Mouse (Mus musculus): ENCODE data around the gene Pibf1. TPM values are rescaled to one million over a fixed set of nuclear protein-coding genes. Genes with fewer than 3 reads are reported as not detected.

Pibf1 gene
- polyA plus RNA-seq, 1 experiment from 2014 or later = 26.3 TPM

DNA sequence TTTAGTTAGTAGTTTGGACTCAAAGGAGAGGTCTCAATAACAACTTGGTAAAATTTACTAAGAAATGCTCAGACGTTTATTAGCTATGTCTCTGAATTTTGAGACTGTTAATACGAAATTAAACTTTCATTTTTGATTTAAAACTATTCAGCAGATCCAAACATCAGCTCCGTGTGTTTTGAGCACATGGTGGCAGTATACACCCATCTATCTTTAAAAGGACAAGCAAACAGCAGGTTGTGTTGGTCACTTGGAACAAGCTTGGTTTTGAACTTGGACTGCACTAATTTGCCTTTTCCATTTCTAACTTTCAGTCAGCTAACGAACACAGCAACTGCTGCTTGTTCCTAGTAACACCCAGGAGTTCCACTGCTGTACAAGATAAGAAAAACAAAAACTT is 18.4 kb downstream of the Pibf1 start:
- WGBS = 89% methylated on average over 4 of the region's 4 CpGs
- Histone ChIP-seq H3K4me1 (no peaks in the 10 kb centered on the region), H3K27me3 (no peaks in the 10 kb centered on the region), H3K9ac (replicated peaks) (no peak overlapping the region), H3K27ac (replicated peaks) (no peak overlapping the region), H3K36me3 (peaks cover 39% of the 10 kb centered on the region), H3K4me3 (no peak overlapping the region), H3K9me3 (no peaks in the 10 kb centered on the region), H3K4me2 (replicated peaks) (no peak overlapping the region)
- ATAC-seq (ENCODE audit: low FRiP score, low read depth) = no peak

DNA sequence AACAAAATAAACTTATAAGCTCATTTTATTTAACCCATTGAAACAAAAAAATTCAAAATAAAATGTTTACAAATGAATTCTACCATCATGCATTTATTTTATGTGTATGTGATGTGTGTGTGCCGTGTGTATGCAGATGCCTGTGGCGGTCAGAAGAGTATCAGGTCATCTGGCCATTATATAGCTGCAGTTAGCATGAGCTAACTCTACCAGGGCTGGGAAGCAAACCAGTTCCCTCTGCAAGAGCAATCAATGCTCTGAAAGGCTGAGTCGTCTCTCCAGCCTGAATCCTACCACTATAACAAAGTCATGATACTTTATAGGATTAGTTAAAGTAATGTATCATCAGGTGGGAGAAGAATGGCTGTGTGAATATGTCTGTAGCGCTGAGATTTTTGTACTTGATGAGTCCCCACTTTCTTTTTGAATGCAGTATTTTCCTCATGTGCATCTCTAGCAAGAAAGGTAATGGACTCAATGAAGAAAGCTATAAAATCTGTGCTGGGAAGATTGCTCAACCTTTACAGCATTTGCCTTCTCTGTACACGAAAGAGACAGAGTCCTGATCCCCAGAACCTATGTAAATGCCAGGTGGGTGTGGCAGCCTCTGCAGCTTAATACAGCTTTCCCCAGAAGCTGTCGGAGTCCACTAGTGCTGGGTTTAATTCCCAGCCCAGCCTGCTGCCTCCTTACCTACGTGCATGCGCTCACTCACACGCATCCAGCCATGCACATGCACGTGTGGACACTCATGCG is 22.5 kb downstream of the Pibf1 start:
- no peaks in the 10 kb centered on the region for H3K4me1 ChIP-seq
- no peak overlapping the region for H3K4me3 ChIP-seq
- H3K9ac ChIP-seq (replicated peaks) = no peak overlapping the region
- no peak overlapping the region for H3K4me2 ChIP-seq (replicated peaks)
- no peak overlapping the region for H3K27ac ChIP-seq (replicated peaks)
- H3K9me3 ChIP-seq = no peaks in the 10 kb centered on the region
- H3K36me3 ChIP-seq = peaks cover 18% of the 10 kb centered on the region
- H3K27me3 ChIP-seq = no peaks in the 10 kb centered on the region
- no peak for ATAC-seq (ENCODE audit: low FRiP score, low read depth)
- WGBS = 91% methylated on average over 11 of the region's 11 CpGs

DNA sequence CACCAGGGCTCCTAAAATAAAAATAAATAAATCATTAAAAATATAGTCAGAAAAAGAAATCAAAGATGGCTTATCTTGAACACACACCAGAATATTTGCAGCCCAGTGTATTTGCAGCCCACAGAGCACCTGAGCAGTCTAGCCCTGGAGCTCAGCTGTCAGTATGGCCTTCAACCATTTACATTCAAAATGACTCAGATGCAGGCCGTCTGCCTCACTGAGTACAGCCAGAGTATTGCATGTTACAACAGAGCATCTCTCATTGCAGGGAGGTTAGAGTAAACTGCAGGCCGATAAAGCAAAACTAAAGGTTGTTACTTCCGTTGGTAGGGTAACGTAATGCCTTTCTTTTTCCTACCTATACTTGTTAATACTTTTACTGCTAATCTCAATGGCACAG is 24.9 kb downstream of the Pibf1 start:
- Histone ChIP-seq H3K9me3 (no peaks in the 10 kb centered on the region), H3K4me3 (no peak overlapping the region), H3K4me2 (replicated peaks) (no peak overlapping the region), H3K27me3 (no peaks in the 10 kb centered on the region), H3K9ac (replicated peaks) (no peak overlapping the region), H3K36me3 (0 out of 2 replicates have a peak, but pooled peaks cover 10% of the 10 kb centered on the region), H3K27ac (replicated peaks) (no peak overlapping the region), H3K4me1 (no peaks in the 10 kb centered on the region)
- 93% methylated on average over 4 of the region's 4 CpGs for WGBS
- no peak for ATAC-seq (ENCODE audit: low FRiP score, low read depth)

DNA sequence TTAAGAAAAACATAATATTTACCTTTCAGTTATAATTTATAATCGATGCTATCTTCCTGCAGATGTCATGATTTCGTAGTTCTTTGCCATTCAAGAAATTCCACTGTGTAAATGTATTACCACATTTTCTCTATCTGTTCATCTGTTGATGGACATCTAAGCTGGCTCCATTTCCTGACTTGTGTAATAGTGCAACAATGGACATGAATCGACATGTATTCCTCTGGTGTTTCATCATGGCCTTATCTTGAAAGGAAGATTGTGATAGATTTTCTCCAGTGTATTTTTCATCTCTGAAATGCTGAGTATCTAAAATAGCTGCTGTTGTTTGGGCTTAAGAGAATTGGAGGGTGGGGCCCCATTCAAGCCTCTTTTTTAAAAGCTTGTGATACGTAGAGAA is 27.5 kb downstream of the Pibf1 start:
- Histone ChIP-seq H3K9ac (replicated peaks) (no peak overlapping the region), H3K27me3 (no peaks in the 10 kb centered on the region), H3K4me1 (no peaks in the 10 kb centered on the region), H3K4me2 (replicated peaks) (no peak overlapping the region), H3K9me3 (no peaks in the 10 kb centered on the region), H3K36me3 (0 out of 2 replicates have a peak, but pooled peaks cover 15% of the 10 kb centered on the region), H3K27ac (replicated peaks) (no peak overlapping the region), H3K4me3 (no peak overlapping the region)
- ATAC-seq (ENCODE audit: low FRiP score, low read depth) = no peak
- WGBS = 94% methylated on average over 4 of the region's 4 CpGs

DNA sequence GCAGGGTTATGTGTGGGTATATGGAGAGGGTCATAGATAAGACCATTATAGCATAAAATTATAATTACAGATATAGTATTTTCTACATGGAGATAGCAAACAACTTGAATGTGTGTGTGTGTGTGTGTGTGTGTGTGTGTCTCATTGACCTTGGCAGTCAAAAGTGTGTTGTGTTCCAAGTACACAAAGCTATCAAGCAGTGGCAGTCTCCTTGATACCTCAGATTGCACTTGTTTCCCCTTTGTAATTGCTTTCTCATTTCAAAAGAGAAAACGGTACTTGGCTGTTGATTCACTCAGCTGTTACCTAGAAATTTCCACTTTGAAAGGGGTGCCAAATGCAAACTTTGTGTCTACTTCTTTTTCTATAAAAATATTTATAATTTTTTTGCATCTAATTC is 28.3 kb downstream of the Pibf1 start:
- Histone ChIP-seq H3K9ac (replicated peaks) (no peak overlapping the region), H3K4me3 (no peak overlapping the region), H3K9me3 (no peaks in the 10 kb centered on the region), H3K27me3 (no peaks in the 10 kb centered on the region), H3K27ac (replicated peaks) (no peak overlapping the region), H3K36me3 (0 out of 2 replicates have a peak, but pooled peaks cover 10% of the 10 kb centered on the region), H3K4me2 (replicated peaks) (no peak overlapping the region), H3K4me1 (no peaks in the 10 kb centered on the region)
- WGBS = 72% methylated on average over 1 of the region's 1 CpGs
- ATAC-seq (ENCODE audit: low FRiP score, low read depth) = no peak

DNA sequence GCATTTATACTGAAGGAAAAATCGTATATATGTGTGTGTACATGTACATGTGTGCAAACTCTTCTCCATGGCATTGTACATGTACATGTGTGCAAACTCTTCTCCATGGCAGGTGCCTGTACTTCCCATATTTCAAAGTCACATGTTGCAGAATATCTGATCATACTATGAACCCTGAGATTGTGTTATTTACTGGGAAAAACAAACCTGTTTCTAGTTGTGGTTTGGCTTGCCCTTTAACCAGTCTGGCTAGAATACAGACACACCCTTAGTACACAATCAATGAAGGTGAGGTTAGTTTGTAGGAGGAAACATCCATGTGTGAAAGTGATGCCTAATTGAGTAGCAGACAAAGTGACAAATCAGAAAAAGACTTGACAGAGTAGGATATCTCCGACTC is 29.8 kb downstream of the Pibf1 start:
- H3K9me3 ChIP-seq = no peaks in the 10 kb centered on the region
- 93% methylated on average over 2 of the region's 2 CpGs for WGBS
- H3K27ac ChIP-seq (replicated peaks) = no peak overlapping the region
- H3K4me2 ChIP-seq (replicated peaks) = no peak overlapping the region
- no peaks in the 10 kb centered on the region for H3K27me3 ChIP-seq
- no peak overlapping the region for H3K9ac ChIP-seq (replicated peaks)
- no peaks in the 10 kb centered on the region for H3K4me1 ChIP-seq
- H3K36me3 ChIP-seq = 0 out of 2 replicates have a peak, but pooled peaks cover 10% of the 10 kb centered on the region
- ATAC-seq (ENCODE audit: low FRiP score, low read depth) = no peak
- no peak overlapping the region for H3K4me3 ChIP-seq

DNA sequence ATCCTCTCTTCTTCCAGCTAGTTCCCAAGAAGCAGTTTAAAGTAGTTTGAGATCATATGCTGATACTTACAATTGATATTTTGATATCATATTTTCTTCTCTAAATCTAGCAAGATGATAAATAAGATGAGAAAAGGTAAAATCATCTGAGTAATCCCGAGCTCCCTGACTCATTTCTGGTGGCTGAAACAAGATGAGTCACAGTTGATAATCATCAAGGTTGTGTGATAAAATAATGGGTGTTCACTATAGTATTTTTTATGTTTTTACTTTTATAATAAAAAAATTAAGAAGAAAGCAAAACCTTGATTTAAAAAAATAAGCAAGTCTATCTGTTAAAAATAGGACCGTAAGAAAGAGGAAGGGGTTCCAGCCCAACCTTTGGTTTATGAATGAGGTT is 34.8 kb downstream of the Pibf1 start:
- ATAC-seq (ENCODE audit: low FRiP score, low read depth) = no peak
- H3K27me3 ChIP-seq = no peaks in the 10 kb centered on the region
- no peaks in the 10 kb centered on the region for H3K9me3 ChIP-seq
- no peak overlapping the region for H3K9ac ChIP-seq (replicated peaks)
- no peak overlapping the region for H3K27ac ChIP-seq (replicated peaks)
- WGBS = 96% methylated on average over 2 of the region's 2 CpGs
- no peak overlapping the region for H3K4me2 ChIP-seq (replicated peaks)
- peaks cover 25% of the 10 kb centered on the region; the same call in 1 of the 2 replicates for H3K36me3 ChIP-seq
- no peak overlapping the region for H3K4me3 ChIP-seq
- no peaks in the 10 kb centered on the region for H3K4me1 ChIP-seq

DNA sequence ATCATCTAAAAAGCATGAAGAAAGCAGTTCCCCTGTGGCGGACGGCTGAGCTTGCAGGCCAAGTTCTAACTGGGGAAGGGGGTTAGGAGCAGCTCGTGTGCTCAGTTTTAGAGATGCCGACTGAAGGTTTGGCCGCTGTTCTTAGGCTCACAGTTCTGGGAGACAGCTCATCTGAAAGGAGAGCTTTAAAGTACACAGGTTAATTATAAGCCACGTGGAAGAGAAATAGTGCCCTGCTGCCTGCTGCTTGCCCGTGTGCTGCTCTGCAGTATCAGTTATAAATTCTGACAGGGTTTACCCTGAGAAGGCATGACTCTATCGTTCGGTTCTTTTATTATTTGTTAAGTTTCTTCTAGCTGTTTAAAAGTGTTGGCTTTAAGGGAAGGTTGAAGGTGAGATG is 36.5 kb downstream of the Pibf1 start:
- H3K27ac ChIP-seq (replicated peaks) = no peak overlapping the region
- H3K4me1 ChIP-seq = no peaks in the 10 kb centered on the region
- no peaks in the 10 kb centered on the region for H3K9me3 ChIP-seq
- H3K4me2 ChIP-seq (replicated peaks) = no peak overlapping the region
- H3K4me3 ChIP-seq = no peak overlapping the region
- no peak overlapping the region for H3K9ac ChIP-seq (replicated peaks)
- 93% methylated on average over 9 of the region's 9 CpGs for WGBS
- ATAC-seq (ENCODE audit: low FRiP score, low read depth) = no peak
- peaks cover 25% of the 10 kb centered on the region; the same call in 1 of the 2 replicates for H3K36me3 ChIP-seq
- no peaks in the 10 kb centered on the region for H3K27me3 ChIP-seq

DNA sequence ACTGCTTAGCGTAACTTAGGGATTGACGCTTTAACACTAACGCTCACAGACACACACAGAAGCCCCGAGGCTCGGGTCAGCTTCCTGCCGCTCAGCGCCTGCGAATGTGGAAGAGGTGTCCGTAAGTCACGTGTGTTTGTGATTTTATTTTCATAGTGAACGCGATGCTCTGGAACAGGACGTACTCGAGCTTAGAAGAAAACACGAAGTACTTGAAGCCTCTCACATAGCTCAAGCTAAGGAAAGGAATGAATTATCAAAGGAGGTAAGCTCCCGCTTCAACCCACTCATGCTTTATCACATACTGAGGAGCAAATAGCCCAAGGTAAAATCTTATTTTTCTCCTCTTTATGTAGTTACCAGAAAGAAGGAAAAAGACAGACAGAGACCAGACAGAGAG is 37.1 kb downstream of the Pibf1 start:
- peaks cover 21% of the 10 kb centered on the region; the same call in 1 of the 2 replicates for H3K36me3 ChIP-seq
- no peak overlapping the region for H3K9ac ChIP-seq (replicated peaks)
- H3K4me2 ChIP-seq (replicated peaks) = no peak overlapping the region
- no peak overlapping the region for H3K4me3 ChIP-seq
- WGBS = 95% methylated on average over 16 of the region's 16 CpGs
- no peaks in the 10 kb centered on the region for H3K9me3 ChIP-seq
- ATAC-seq (ENCODE audit: low FRiP score, low read depth) = no peak
- H3K27me3 ChIP-seq = no peaks in the 10 kb centered on the region
- no peaks in the 10 kb centered on the region for H3K4me1 ChIP-seq
- no peak overlapping the region for H3K27ac ChIP-seq (replicated peaks)

DNA sequence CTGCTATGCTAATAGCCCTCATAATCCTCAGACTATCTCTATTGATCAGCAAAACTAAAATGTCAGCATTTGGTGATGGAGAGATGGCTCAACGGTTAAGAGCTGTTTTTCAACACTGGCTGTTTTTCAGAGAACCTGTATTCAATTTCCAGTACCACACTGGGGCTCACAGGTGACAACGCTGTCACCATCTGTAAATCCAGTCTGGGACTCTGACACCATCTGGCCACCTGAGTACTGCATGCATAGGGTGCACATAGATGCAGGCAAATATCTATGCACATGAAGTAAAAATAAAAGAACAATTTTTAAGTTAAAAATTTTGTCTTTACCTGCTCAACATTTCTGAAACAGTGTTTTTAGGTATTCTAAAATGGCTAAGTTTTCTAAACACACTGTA is 40.8 kb downstream of the Pibf1 start:
- no peak for ATAC-seq (ENCODE audit: low FRiP score, low read depth)
- H3K9me3 ChIP-seq = no peaks in the 10 kb centered on the region
- H3K9ac ChIP-seq (replicated peaks) = no peak overlapping the region
- peaks cover 22% of the 10 kb centered on the region; the same call in 1 of the 2 replicates for H3K36me3 ChIP-seq
- WGBS = 88% methylated on average over 2 of the region's 2 CpGs
- H3K27ac ChIP-seq (replicated peaks) = no peak overlapping the region
- H3K27me3 ChIP-seq = no peaks in the 10 kb centered on the region
- no peak overlapping the region for H3K4me2 ChIP-seq (replicated peaks)
- no peak overlapping the region for H3K4me3 ChIP-seq
- no peaks in the 10 kb centered on the region for H3K4me1 ChIP-seq

DNA sequence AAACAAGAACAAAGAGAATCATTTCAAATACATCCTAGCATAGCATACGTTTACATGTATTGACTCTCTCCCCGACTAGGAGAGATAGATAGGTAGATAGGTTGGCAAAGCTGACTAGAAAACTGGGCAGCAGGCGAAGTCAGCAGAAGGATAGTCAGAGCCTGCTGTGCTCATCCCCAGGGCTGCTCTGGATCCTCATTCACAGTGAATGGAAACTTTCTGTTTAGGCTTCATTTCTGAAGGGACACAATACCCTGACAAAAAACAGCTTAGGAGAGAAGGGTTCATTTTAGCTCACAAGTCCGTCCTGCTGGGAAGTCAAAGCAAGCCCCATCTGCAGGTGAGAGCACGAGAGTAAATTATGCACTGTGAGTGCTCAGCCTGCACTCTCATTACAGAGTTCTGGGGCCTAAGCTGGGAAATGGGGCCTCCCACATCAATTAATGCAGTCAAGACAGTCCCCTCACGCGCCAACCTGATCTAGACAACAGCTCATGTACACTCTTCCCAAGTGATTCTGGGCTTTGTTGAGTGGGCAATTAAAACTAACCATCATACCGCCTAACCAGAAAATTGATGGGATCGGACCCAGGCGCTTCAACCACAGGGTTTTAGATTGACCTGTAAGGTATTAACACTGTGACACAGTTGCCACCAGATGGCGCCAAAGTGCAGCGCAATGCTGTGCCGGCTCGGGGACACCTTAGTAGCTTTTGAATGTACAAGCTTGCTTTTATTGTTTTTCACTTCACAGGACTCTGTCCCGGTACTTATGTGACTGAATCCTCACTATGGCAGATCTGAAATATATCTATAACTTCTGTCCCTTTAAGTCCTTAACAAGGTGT is 42.8 kb downstream of the Pibf1 start:
- Histone ChIP-seq H3K9me3 (no peaks in the 10 kb centered on the region), H3K27ac (replicated peaks) (no peak overlapping the region; the same call in 1 of the 2 replicates), H3K4me1 (no peaks in the 10 kb centered on the region), H3K36me3 (peaks cover 9% of the 10 kb centered on the region; the same call in 1 of the 2 replicates), H3K4me2 (replicated peaks) (no peak overlapping the region), H3K9ac (replicated peaks) (no peak overlapping the region), H3K4me3 (no peak overlapping the region), H3K27me3 (no peaks in the 10 kb centered on the region)
- peak; percentile 93 for ATAC-seq (ENCODE audit: low FRiP score, low read depth)
- 19% methylated on average over 15 of the region's 15 CpGs for WGBS

DNA sequence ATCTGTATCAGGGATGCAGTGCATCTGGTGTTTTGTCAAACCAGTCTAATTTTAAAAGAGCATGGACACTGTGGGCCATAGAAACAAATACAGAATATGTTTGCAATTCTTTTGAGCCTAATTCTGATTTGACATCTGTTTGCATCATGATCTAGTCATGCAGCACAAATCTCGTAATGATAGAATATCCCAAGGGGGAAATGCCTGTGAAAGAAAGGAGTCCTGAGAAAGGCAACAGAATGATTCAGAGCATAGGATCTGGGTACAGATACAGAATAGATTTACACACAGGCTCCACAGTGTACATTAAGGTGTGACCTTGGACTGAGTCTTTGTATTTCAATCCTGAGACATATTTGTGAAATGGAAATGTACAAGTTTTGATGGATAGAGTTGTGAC is 47.6 kb downstream of the Pibf1 start:
- 54% methylated on average over 1 of the region's 1 CpGs for WGBS
- H3K9ac ChIP-seq (replicated peaks) = no peak overlapping the region
- H3K36me3 ChIP-seq = 0 out of 2 replicates have a peak, but pooled peaks cover 11% of the 10 kb centered on the region
- H3K27ac ChIP-seq (replicated peaks) = no peak overlapping the region
- H3K27me3 ChIP-seq = no peaks in the 10 kb centered on the region
- H3K4me1 ChIP-seq = no peaks in the 10 kb centered on the region
- H3K4me3 ChIP-seq = no peak overlapping the region
- no peak for ATAC-seq (ENCODE audit: low FRiP score, low read depth)
- H3K9me3 ChIP-seq = no peaks in the 10 kb centered on the region
- H3K4me2 ChIP-seq (replicated peaks) = no peak overlapping the region

All from midbrain, embryonic 12.5 days (tissue).